Mouse (Mus musculus): Measurements from ENCODE around the gene Apol6.

DNA sequence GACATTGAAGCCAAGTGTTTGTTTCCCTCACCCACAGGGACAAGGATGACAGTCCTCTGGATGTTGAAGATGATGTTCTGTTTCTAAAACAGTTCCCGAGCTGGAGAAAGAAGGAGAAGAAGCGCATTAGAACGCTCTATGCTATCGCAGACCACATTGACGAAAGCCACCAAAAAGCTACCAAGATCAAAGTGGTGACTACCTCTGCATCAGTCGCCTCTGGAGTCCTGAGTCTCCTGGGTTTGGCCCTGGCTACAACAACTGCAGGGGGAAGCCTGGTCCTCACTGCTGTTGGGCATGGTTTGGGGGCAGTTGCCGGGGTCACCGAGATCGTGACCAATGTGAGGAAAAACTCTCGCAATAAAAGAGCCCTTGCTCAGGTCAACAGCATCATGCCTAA, 6.0 kb downstream of the Apol6 start, which contains the start of gene Mb:
- TF ChIP-seq CTCF (IDR thresholded peaks at IDR 0.05; ENCODE audit: extremely low read depth, insufficient read depth, insufficient read length, insufficient replicate concordance) (no peak), POLR2A (IDR thresholded peaks at IDR 0.05; ENCODE audit: low read depth, low read length) (no peak)

Measured in spleen, adult 2 months (tissue).